Mouse (Mus musculus) spleen, adult 2 months (tissue): Measurements from ENCODE around the gene CK137956. TPM values are rescaled to one million over a fixed set of nuclear protein-coding genes. Genes with fewer than 3 reads are reported as not detected.

ENCODE experiments used
- DNase-seq, 2 experiments: peaks; one replicate each; pipeline versions ENCODE4 v3.0.0 to v3.0.0-alpha.2; 2012 to 2021; ENCODE audit warnings: low spot score in 2 of 2, low read depth in 1 of 2
- H3K27ac ChIP-seq: fragments of 200-500 bp; 2 replicates; pipeline ENCODE4 v1.5.1; 2012; ENCODE audit warnings: low read length, inconsistent platforms; ENCODE audit not compliant: insufficient read depth
- H3K27me3 ChIP-seq: fragments of 200-500 bp; 2 replicates; pipeline ENCODE4 v1.6.1; 2012; ENCODE audit warnings: mild to moderate bottlenecking, moderate library complexity, low read length, inconsistent platforms; ENCODE audit not compliant: control insufficient read depth, insufficient read depth
- H3K36me3 ChIP-seq: fragments of 200-500 bp; 2 replicates; pipeline ENCODE4 v1.6.1; 2012; ENCODE audit warnings: mild to moderate bottlenecking, low read length, inconsistent platforms; ENCODE audit not compliant: control insufficient read depth, insufficient read depth
- H3K4me1 ChIP-seq: fragments of 200-500 bp; 2 replicates; pipeline ENCODE4 v1.6.1; 2011; ENCODE audit warnings: inconsistent platforms; ENCODE audit not compliant: control insufficient read depth, insufficient read depth, insufficient read length
- H3K4me3 ChIP-seq: fragments of 200-500 bp; 2 replicates; pipeline ENCODE4 v1.5.1; 2011; ENCODE audit warnings: mild to moderate bottlenecking, inconsistent platforms; ENCODE audit not compliant: insufficient read depth, insufficient read length; ENCODE audit errors: extremely low read depth
- CTCF ChIP-seq: fragments of 200-500 bp; IDR thresholded peaks from 2 replicates; pipeline ENCODE4 v1.5.1; 2011; ENCODE audit warnings: mild to moderate bottlenecking, inconsistent platforms; ENCODE audit not compliant: insufficient read depth, insufficient read length, insufficient replicate concordance; ENCODE audit errors: extremely low read depth
- POLR2A ChIP-seq: fragments of 200-500 bp; IDR thresholded peaks from 2 replicates; pipeline ENCODE4 v1.6.1; 2011; ENCODE audit warnings: low read depth, low read length, inconsistent platforms
- WGBS: fragments of 180-500 bp; shearing (Covaris S2); methylation state at CpG from one replicate; pipeline ENCODE4 v1.1.7; 2018; 5-methylcytosine and 5-hydroxymethylcytosine counted together
- polyA plus RNA-seq: library from polyadenylated mRNA; depleted of rRNA; stranded (reverse); fragments of >200 nt; gene quantifications from 2 replicates; pipeline ENCODE4 v1.2.3, GENCODE M21; 2012; rRNA removed

The CK137956 gene
- polyA plus RNA-seq, 1 experiment: not detected

DNA sequence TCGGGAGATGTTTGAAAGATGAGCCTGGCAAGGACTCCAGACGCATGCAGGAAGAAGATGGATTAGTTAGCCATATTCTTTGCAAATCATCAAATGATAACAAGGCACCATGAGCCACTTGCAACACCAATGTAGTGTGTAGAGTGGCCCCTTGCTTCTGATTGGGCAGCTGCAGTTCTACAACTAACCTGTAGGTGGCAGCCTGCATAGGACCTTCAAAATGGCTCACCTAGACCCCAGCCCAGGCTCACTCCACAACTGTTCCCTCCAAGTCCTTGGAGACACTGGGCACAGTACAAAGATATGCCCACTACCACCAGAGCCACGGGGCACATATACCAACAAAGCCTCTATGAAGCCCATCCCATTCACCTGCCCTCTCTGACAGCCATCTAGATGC, 35.4 kb downstream of the CK137956 start:
- no peak overlapping the region for H3K4me3 ChIP-seq
- TF ChIP-seq CTCF (no peak), POLR2A (no peak)
- no peaks in the 10 kb centered on the region for H3K36me3 ChIP-seq
- no peak overlapping the region for H3K27ac ChIP-seq
- no peaks in the 10 kb centered on the region for H3K4me1 ChIP-seq
- no peaks in the 10 kb centered on the region for H3K27me3 ChIP-seq
- WGBS: 52% methylated on average over 3 of the region's 3 CpGs
- DNase-seq: no peak

DNA sequence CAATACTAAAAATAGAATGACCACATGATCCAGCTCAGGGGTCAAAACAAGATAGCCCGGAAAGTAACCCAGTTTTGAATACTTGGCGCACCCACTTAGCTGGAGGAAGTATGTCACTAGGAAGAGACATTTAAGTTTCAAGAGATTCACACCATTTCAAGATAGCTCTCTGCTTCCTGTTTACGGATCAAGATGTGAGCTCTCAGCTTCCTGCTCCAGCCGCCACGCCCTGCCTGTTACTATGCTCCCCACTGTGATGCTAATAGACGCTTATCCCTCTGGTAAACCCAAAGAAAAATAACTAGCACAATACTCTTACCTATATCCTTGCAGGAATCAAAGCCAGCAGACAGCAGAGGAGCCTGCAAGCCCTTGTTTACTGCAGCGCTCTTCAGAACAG, 57.2 kb downstream of the CK137956 start:
- Histone ChIP-seq H3K27ac (no peak overlapping the region), H3K4me3 (no peak overlapping the region), H3K4me1 (no peaks in the 10 kb centered on the region), H3K36me3 (no peaks in the 10 kb centered on the region), H3K27me3 (no peaks in the 10 kb centered on the region)
- no peak for DNase-seq
- WGBS: 79% methylated on average over 7 of the region's 7 CpGs
- TF ChIP-seq POLR2A (no peak), CTCF (no peak)

DNA sequence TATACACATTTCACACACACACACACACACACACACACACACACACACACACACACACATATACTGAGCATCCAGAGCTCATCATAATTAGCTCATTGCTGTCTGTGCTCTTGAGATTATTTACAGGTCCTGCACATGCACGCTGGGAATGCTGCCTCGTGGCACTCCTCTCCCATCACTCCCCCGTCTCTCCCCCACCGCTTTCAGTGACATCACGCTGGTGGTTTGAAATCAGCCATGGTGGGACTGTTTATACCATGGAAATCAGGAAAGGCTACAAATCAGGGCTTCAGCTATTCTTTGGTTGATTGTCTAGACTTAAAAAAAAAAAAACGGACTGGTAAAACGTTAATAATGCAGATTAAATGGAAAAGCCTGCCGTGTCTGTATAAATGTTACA, 63.6 kb downstream of the CK137956 start:
- H3K4me3 ChIP-seq: no peak overlapping the region
- H3K36me3 ChIP-seq: no peaks in the 10 kb centered on the region
- 85% methylated on average over 8 of the region's 8 CpGs for WGBS
- no peaks in the 10 kb centered on the region for H3K4me1 ChIP-seq
- no peak for TF ChIP-seq POLR2A
- no peak for TF ChIP-seq CTCF
- no peak for DNase-seq
- no peaks in the 10 kb centered on the region for H3K27me3 ChIP-seq
- no peak overlapping the region for H3K27ac ChIP-seq

DNA sequence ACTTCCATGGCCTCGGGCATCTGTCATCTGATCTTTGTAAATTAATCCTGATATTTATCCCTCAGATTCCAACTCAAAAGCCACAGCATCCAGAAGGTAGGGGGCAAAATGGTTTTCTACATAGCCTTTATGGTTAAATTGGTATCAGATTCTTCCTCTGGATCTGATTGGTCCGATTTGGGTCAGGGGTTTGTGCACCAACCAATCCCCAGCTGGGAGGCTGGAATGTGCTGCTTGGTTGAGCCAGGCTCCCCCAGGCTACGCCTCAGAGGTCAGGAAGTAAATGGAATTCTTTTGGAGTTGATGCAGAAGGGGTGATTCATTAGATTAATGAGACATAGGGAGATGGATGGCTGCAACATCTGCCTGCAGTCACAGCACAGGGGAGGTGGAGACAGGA, 66.8 kb downstream of the CK137956 start:
- H3K36me3 ChIP-seq: no peaks in the 10 kb centered on the region
- TF ChIP-seq POLR2A (no peak), CTCF (no peak)
- no peak for DNase-seq
- H3K27me3 ChIP-seq: no peaks in the 10 kb centered on the region
- no peaks in the 10 kb centered on the region for H3K4me1 ChIP-seq
- WGBS: 62% methylated on average over 3 of the region's 3 CpGs
- no peak overlapping the region for H3K4me3 ChIP-seq
- no peak overlapping the region for H3K27ac ChIP-seq

DNA sequence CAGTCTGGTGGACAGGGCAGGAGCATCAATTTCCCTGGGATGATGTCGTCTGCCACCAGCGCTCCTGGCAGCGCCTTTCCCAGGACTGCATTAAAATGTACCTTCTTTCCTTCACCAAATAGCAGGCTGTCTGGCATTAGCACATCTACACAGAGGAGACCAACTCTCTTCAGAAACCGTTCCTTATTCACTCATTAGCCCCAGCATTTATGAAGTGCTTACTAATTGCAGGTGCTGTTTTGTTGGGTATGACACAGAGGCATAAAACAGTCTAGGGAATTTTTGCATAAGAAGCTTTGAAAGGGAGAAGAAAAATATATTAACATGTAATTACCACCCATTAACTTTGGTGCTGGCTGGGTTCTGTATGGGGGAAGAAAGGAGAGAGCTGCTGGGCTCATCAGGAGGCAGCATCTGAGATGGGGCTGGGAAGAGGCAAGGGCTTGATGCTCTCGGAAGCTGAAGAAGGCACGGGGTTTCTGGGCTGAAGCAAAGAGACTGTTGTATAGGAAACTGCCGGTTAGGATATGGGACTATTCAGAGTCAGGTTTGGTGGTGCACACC, 69.8 kb downstream of the CK137956 start:
- Histone ChIP-seq H3K27ac (no peak overlapping the region), H3K36me3 (no peaks in the 10 kb centered on the region), H3K27me3 (no peaks in the 10 kb centered on the region), H3K4me3 (no peak overlapping the region), H3K4me1 (no peaks in the 10 kb centered on the region)
- DNase-seq: no peak
- WGBS: 79% methylated on average over 7 of the region's 7 CpGs
- TF ChIP-seq CTCF (no peak), POLR2A (no peak)

DNA sequence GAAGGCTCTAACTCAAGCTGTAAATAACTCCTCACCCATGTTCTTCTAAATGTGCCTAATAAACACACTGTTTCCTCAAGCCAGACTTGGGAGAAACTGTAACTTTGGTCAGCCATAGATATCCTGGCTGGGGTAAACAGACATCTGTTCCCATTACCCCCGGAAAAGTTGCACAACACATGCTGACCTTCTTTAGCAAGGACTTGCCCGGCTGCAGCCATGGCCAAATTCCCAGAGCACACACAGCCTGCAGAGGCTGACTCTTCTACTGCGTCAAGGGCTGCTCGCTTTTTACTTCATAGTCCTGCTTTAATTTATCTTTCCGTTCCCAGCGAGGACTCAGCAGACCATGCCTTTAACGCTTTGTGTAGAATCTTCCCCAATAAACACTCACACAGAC, 81.7 kb downstream of the CK137956 start:
- H3K4me3 ChIP-seq: no peak overlapping the region
- TF ChIP-seq POLR2A (no peak), CTCF (no peak)
- H3K4me1 ChIP-seq: no peaks in the 10 kb centered on the region
- 86% methylated on average over 7 of the region's 7 CpGs for WGBS
- no peak overlapping the region for H3K27ac ChIP-seq
- no peaks in the 10 kb centered on the region for H3K36me3 ChIP-seq
- no peak for DNase-seq
- H3K27me3 ChIP-seq: no peaks in the 10 kb centered on the region

DNA sequence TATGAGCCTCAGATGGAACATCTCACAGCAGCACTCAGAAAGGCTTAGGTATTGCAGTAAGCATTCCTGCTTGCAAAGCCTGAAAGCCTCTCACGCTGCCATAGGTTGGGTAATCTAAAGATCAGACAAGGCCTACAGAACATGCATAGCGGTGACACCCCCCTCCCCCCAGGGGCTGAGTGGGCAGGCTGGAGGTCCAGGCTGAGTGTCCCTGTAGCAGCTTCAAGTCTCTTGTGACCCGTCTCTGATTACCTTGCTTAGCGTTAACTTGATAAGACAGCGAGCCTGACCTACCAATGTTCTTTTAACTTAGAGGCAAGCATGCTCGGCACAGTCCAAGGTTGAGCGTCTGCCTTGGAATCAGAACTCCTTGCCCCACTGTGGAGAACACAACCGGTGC, 91.8 kb downstream of the CK137956 start:
- H3K36me3 ChIP-seq: no peaks in the 10 kb centered on the region
- TF ChIP-seq POLR2A (no peak), CTCF (no peak)
- WGBS: 90% methylated on average over 8 of the region's 8 CpGs
- H3K4me1 ChIP-seq: no peaks in the 10 kb centered on the region
- no peak overlapping the region for H3K4me3 ChIP-seq
- H3K27ac ChIP-seq: no peak overlapping the region
- no peak for DNase-seq
- H3K27me3 ChIP-seq: no peaks in the 10 kb centered on the region

Other genes with a start within 250 kb of the CK137956 start
- 0.04 and 0.07 TPM in 2 replicates for gene Csmd2, start 16.9 kb upstream of the CK137956 start, polyA plus RNA-seq